Mouse (Mus musculus) G1E-ER4 (cell line): ENCODE measurements around the gene Spata2l. TPM values are rescaled to one million over a fixed set of nuclear protein-coding genes. Genes with fewer than 3 reads are reported as not detected.

ENCODE experiments used
- GATA1 ChIP-seq: IDR thresholded peaks from one replicate; pipeline ENCODE4 v1.8.0; 2012; ENCODE audit warnings: low read length, inconsistent platforms
- polyA plus RNA-seq: library from polyadenylated mRNA; stranded (reverse); fragments of >175 nt; gene quantifications from 2 replicates; pipeline ENCODE4 v1.2.3, GENCODE M21; 2012

Spata2l gene
- polyA plus RNA-seq = 4.9 and 6.5 TPM in 2 replicates

DNA sequence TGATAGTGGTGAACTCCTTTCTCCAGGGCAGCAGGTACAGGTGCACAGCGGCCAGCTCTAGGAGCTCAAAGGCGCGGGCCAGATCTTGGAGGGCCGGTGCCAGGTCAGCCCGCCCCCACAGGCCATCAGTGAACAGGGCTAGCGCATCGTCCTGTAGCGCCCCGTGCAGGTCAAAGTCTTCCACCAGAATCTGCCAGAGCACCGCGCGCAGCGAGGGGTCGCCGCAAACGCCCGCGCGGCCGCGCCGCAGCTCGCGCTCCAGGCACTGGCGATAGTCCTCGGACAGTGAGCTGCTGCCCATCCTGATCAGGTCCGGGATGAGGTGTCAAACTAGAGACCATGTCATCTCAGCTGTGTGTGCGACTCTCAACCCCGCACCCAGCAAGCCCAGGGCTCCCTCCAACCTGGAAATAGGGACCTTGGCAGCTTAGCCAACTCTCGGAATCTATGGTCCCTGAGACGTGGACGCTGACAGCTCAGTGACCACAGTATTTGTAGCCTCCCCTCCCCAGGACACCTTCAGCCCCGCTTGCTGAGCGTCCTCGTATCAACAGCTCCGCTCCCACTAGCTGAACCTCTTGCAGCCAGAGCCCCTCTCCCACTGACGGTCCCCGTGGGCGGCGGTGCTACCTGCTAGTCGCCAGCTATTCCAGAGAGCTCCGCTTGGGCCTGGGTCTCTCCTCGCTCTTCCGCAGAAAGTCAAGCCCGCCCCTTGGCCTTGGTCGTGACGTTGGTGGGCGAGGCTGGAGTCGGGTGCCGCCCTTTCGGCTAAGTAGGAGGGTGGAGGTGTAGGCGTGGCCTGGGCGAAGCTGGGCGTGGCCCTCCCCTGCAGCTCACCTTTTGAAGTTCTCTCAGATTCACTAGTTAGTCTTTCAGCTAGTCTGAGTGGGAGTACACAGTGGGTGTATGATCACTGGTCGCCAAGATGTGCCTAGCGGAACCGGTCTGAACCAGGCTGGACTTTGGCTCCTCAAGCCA lies at the start of gene Spata2l:
TSS of gene Spata2l (minus strand) at position 714 of the 978 bp plus-strand sequence.
- no peak for TF ChIP-seq GATA1

DNA sequence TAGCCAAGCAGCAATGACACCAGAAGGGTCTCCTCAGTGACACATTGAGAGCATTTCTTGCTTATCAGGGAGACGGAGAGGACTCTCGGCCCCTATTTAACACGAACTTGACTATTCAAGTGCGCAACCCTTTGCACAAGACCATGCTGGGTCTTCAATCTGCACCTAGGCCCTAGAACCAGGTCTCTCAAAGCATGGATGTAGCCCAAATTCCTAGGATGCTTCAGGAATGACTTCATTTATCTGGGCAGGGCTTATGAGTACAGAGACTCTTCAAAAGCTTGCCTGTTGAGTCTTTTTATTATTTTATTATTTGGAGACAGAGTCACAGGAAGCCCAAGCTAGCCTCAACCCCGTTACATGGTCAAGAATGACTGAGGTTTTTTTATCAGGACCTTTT lies 48.5 kb upstream of the Spata2l start:
- no peak for TF ChIP-seq GATA1

DNA sequence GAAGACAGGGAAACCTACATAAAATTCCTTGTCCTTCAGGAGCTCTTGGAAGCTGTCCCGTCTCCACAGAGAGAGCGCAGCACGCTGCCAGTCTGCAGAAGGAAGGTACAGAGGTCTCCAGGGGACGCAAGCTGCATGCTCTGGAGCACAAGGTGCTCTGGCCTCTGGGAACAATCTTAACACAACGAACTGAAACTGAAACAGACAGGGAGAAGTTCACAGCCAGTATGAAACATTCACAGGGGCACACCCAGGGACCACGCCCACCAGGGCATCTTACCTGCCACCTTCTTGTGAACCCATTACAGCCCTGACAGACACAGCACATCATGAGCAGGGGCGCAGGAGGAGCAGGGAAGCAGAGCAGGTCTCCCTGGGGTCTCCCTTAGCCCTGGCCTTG lies 48.0 kb upstream of the Spata2l start:
- TF ChIP-seq GATA1 = no peak

DNA sequence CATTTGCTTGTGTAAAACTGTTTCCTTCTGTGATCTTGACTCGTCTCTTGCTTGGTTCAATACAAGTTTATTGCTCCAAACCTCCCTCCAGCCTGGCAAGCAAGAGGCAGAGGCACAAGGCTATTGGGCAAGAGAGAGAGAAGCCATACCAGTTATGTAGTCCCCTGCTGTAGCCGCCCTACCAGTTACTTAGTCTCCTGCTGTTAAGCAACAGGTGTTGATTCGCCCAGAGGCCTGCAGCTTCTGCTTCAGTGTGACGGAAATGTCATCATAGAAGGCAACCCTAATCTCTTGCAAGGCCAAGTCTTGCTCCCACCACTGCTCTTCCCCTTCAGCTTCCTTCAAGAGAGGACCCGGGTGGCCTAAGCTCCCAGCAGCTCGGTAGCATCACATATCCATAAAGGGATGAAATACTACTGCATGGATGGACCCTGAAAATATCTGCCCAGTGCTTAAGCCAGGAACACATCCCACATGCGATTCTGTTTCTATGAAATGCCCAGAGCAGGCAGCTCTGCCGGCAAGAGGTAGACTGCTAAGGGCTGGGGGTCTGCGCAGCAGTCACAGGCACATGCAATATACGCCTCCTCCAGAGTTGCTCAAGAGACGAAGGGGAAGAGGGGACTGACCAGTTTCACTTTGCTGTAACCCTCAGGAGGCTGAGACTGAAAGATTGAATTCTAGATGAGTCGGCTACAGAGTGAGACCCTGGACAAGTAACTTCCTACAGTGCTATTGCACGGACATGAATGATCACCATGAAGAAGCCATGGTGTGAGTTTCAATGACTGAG lies 44.5 kb upstream of the Spata2l start:
- TF ChIP-seq GATA1 = no peak

DNA sequence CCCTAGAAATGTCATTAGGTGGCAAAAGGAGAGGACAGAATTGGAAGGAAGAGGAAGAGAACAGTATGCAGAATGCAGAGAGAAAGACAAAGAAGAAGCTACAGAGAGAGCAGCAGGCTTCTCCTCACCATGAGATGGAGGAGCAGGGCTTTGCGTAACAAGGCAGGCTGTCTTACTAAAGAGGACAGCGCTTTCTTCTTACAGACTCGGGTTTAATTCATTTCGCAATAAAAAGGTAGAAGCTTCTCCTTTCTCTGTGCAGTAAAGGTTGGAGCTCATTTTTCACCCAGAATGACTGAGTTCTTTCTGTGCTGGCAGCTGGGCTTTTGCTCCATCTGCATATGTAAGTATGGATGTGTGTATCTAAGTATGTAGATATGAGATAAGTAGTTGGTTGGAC lies 43.8 kb upstream of the Spata2l start:
- no peak for TF ChIP-seq GATA1

DNA sequence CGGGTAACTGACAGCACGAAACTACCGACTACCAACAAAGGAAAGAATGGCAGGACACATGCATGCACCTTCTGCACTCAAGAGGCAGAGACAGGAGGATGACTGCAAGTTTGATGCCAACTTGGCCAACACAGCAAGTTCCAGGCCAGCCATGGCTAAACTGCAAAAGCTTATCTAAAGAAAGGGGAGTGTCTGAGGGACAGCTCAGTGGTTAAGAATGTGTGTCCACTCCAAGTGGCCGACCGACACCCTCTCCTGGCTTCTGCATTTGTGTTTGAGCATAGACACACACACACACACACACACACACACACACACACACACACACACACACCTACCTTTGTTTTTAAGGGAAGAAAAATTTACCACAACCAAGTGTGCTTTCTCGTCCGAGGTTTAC lies 42.4 kb upstream of the Spata2l start:
- no peak for TF ChIP-seq GATA1

DNA sequence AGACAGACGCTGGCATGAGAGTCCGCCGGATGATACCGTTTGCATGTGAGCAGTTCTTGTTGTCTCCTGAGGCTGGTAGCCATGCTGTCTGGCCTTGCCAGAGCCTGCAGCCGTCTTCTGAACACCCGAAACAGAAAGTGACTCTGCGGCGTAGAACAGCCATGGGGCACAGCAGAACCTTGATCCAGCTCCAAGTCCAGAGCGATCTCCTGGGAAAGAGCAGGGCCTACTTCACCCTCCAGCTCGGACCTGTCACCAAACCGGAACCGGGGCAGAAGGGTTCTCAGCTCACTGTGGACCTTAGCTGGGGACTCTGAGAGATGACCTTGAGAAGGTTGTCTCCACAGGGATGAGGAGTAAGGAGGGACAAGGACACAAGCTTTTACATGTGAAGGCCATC lies 39.1 kb upstream of the Spata2l start:
- TF ChIP-seq GATA1 = no peak

DNA sequence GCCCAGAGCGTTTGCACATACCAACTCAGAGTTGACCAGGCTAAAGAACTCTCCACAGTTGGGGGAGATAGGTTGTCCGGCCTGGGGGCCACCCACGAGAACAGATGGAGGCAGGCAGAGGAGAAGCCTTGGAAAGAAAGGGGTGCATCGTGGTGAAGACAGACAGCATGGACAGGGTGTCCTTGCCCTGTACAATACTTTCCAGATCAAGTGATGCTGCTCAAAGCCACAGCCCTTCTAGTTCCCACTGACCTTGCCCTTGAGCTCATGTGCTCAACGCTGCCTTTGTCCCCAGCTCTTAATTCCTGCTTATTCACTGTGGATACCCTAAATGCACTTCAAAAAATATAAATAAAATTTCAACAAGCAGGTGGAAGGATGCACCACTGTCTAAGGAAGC lies 38.4 kb upstream of the Spata2l start:
- TF ChIP-seq GATA1 = no peak

DNA sequence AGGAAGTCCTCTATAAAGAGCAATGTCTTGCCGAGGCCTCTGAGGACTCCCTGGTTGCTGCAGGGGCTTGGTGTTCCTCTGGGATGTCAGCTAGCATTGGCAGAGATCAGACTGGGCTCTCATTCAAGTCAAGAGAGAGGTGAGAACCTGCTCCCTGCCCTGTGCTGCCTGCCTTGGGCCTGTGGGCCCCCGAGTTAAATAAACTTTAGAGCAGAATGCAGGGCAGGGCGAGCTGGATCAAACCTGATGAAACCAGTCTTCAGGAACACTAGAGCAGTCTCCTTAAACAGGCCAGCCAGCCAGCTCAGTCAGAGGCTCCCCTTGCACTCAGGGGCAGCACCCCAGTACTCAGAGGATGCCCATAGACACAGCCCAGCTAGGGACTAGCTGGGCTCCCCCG lies 35.9 kb upstream of the Spata2l start:
- TF ChIP-seq GATA1 = no peak

DNA sequence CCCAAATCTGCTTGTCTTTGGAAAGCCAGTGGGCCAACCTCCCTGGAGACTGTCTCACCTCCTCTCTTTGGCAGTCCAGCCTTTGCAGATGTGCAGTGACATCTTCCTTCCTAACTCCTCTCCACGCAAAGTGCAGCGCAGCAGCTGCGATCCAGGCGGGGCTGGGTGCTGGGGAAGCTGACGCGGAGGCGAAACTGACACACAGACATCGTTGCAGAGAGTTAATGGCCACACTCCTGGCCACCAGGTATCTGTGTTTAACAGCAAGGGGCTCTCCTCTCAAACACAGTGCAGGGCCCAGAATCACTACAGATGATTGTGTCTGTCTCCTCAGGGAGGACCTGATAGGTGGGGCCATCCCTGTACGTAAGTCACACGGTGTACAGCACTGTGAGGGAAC lies 35.1 kb upstream of the Spata2l start:
- TF ChIP-seq GATA1 = no peak

DNA sequence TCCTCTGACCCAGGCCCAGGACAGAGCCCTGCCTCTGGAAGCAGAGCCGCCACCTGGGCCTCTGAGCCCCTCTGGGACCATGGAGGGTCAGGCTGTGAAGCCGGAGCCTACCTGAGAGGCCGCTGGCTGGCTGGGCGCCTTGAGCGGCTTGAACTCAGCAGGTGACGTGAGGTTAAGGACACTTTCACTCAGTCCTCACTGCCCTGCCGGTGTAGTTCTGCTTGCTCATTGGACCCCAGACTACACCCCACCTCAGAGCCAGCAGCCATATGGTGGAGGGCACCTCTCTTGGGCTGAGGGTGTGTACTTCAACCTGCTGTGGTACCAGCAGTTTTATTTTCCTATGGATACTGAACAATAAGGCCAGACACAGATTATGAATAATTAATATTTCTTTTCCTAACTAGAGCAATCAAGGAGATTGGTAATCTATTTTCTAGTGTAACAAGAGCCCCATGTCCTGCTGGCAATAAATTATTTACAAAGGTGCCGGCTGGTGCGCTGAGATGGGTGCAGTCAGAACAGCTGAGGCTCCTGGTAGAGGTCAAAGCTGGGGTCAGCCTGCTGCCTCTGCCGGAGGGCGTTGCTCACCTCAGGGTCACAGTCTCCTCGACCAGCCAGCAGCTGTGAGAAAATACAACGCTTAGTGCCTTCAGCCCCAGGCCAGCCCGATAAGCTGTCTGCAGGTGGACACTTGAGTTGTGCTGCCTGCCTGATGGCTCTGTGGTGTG lies 32.1 kb upstream of the Spata2l start:
- TF ChIP-seq GATA1 = no peak

DNA sequence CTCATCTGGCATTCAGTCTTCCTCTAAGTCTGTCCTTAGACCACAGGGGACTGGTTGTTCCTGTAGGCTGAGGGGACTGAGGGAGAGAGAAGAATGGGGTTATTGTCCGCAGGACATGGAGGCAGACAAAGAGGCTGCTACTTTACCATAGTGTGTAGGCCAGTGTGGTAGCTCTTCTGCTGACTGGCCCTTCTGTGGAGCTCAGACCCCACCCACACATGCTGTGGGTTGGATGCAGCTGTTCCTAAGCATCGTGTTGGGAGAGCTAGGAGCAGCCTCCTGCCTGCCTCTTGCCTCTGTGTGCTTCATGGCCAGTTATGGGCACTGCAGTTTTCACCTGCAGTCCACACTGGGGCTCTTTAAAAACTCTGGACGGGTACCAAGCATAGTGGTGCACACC lies 21.1 kb upstream of the Spata2l start:
- no peak for TF ChIP-seq GATA1

DNA sequence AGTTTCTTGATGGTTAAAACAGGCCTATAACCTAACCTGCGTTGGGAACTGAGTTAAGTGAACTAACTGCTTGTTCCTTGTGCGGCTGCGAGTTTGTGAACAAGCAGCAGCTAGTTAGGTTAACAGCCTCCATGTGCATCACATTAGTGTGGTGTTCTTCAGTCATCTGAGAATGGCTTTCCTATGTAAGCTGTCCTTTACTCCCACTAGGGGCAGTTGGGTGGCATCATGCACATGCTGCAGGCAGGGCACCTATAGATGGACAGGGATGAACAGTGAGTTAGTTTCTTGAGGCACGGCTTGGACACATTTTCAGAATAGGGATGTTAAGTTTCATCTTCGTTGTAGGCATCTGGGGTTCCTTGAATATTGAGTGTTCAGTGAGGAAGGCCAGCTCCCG lies 19.1 kb upstream of the Spata2l start:
- no peak for TF ChIP-seq GATA1

DNA sequence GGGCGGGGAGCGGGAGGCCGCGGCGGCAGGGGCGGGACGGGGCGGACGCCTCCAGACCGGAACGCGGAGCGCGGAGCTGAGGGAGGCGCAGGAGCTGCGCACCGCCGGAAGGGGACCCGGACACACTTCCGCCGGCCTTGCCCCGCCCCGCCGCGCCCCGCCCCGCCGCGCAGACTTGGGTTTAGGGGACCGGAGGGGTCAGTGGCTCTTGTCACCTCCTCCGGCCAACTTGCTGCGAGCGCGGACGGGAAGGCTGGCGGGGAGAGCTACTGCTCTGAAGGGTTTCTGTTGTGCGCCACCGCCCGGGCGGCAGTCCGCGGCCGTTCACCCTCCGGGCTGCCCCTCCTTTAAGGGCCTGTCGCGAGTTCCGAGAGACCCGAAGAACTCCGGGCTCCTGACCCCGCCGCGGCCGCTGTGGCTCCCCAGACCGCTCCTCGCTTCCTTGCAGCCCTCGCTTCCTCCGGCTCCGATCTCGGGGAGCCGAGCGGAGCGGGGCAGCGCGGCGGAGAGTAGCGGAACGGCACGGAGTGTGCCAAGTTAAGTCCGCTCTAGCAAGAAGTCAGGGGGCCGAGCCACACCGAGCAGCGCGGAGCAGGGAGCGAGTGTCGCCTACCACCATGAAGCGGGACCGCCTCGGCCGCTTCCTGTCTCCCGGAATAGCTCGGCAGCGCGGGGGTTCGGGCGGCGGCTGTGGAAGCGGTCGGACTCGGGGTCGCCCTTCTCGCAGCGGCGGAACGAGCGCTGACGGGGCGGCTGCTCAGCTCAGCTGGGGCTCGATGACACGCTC lies 18.3 kb upstream of the Spata2l start, which contains the start of the genes Zfp276 and Vps9d1:
TSS of gene Zfp276 (plus strand) at position 97 of the 787 bp plus-strand sequence.
TSS of gene Vps9d1 (minus strand) at position 250 of the 787 bp plus-strand sequence.
- no peak for TF ChIP-seq GATA1
